Mouse (Mus musculus): ENCODE data around the gene Fkbp3. TPM values are rescaled to one million over a fixed set of nuclear protein-coding genes. Genes with fewer than 3 reads are reported as not detected.
A peak's percentile ranks its signal among the peaks of the same experiment; 100 is the strongest.
"Not testable (repeated sequence)": the region's sequence is repeated elsewhere in the genome, so short reads cannot be mapped to it uniquely, and the experiment has no call there.

Fkbp3 gene
- 100 to 1,000 TPM; 204 to 219 TPM for total RNA-seq (2021)
- long read RNA-seq, experiment 1, transcript Fkbp3-201 (7 exons, 1,022 nt) = major isoform, 345 of 358 reads
- long read RNA-seq, experiment 1, partial matches to known transcripts = 4 of 358 reads
- long read RNA-seq, experiment 1, other reads (novel, unspliced or antisense) = 7 of 358 reads
- long read RNA-seq, experiment 2, transcript Fkbp3-201 (7 exons, 1,022 nt) = major isoform, 264 of 271 reads
- long read RNA-seq, experiment 2, partial matches to known transcripts = 1 of 271 reads
- long read RNA-seq, experiment 2, other reads (novel, unspliced or antisense) = 6 of 271 reads

GRCm38 (mm10) chr12:65073611-65074178 lies at the start of gene Fkbp3:
Gene Fkbp3 (minus strand): TSS chr12:65074007.
- DNase-seq = peak; percentile 99
- intact Hi-C loops (cut with DNase I) = loop anchor here (5.0 kb wide), 2 partner anchors 36 to 106 kb away; partner anchors contain the start of genes Klhl28, Prpf39 and Togaram1

GRCm38 (mm10) chr12:65119451-65119850 lies 45.6 kb upstream of the Fkbp3 start:
- no peak for DNase-seq
- intact Hi-C loops (cut with DNase I) = no loop called here

- no peak for DNase-seq
Observed at GRCm38 (mm10) chr12:65118968-65119367, 45.2 kb upstream of the Fkbp3 start.

GRCm38 (mm10) chr12:65114978-65115377 lies 41.2 kb upstream of the Fkbp3 start:
- DNase-seq; intact Hi-C loops (cut with DNase I): not testable (repeated sequence)

More at GRCm38 (mm10) chr12:65118968-65119367, 45.2 kb upstream of the Fkbp3 start:
- intact Hi-C loops (cut with DNase I) = no loop called here

- DNase-seq = no peak
- intact Hi-C loops (cut with DNase I) = no loop called here
Observed at GRCm38 (mm10) chr12:65113925-65114324, 40.1 kb upstream of the Fkbp3 start.

GRCm38 (mm10) chr12:65112811-65113210 lies 39.0 kb upstream of the Fkbp3 start:
- intact Hi-C loops (cut with DNase I) = no loop called here
- no peak for DNase-seq

- no peak for DNase-seq
- intact Hi-C loops (cut with DNase I) = no loop called here
Observed at GRCm38 (mm10) chr12:65111503-65111902, 37.7 kb upstream of the Fkbp3 start.

GRCm38 (mm10) chr12:65108746-65109145 lies 34.9 kb upstream of the Fkbp3 start:
- intact Hi-C loops (cut with DNase I) = no loop called here
- DNase-seq = no peak

GRCm38 (mm10) chr12:65076906-65077305 lies 3.1 kb upstream of the Fkbp3 start:
- DNase-seq = no peak
- intact Hi-C loops (cut with DNase I) = loop anchor here (5.0 kb wide), 1 partner anchor 95 kb away; the partner anchor contains the start of gene Mis18bp1

GRCm38 (mm10) chr12:65075733-65076310 lies 2.0 kb upstream of the Fkbp3 start:
- intact Hi-C loops (cut with DNase I) = loop anchor here (5.0 kb wide), 1 partner anchor 96 kb away; the partner anchor contains the start of gene Mis18bp1
- DNase-seq = no peak

- DNase-seq = peak; percentile 90 to 91
- intact Hi-C loops (cut with DNase I) = loop anchor here (5.0 kb wide), 1 partner anchor 97 kb away; the partner anchor contains the start of gene Mis18bp1
Observed at GRCm38 (mm10) chr12:65075085-65075732, 1.4 kb upstream of the Fkbp3 start, which contains the start of gene Fancm. Gene Fancm (plus strand): TSS chr12:65075603.

- intact Hi-C loops (cut with DNase I) = loop anchor here (5.0 kb wide), 3 partner anchors 37 to 107 kb away; partner anchors contain the start of genes Klhl28, Mis18bp1, Prpf39 and Togaram1
- no peak for DNase-seq
Observed at GRCm38 (mm10) chr12:65074651-65075050, 844 bp upstream of the Fkbp3 start.

GRCm38 (mm10) chr12:65072911-65073610 lies 746 bp downstream of the Fkbp3 start:
- no peak for DNase-seq
- intact Hi-C loops (cut with DNase I) = loop anchor here (5.0 kb wide), 2 partner anchors 36 to 106 kb away; partner anchors contain the start of genes Klhl28, Prpf39 and Togaram1

- DNase-seq = no peak
- intact Hi-C loops (cut with DNase I) = no loop called here
Observed at GRCm38 (mm10) chr12:65068409-65068808, 5.4 kb downstream of the Fkbp3 start.

- no peak for DNase-seq
- intact Hi-C loops (cut with DNase I) = no loop called here
Observed at GRCm38 (mm10) chr12:65066234-65066633, 7.6 kb downstream of the Fkbp3 start.

- intact Hi-C loops (cut with DNase I) = loop anchor here (2.0 kb wide), 1 partner anchor 14 kb away; no protein-coding TSS in a partner anchor
- no peak for DNase-seq
Observed at GRCm38 (mm10) chr12:65065241-65065640, 8.6 kb downstream of the Fkbp3 start.

- intact Hi-C loops (cut with DNase I) = no loop called here
- DNase-seq = no peak
Observed at GRCm38 (mm10) chr12:65061082-65061481, 12.7 kb downstream of the Fkbp3 start.

- intact Hi-C loops (cut with DNase I) = loop anchor here (10.0 kb wide), 1 partner anchor 73 kb away; no protein-coding TSS in a partner anchor
- no peak for DNase-seq
Observed at GRCm38 (mm10) chr12:65058203-65058602, 15.6 kb downstream of the Fkbp3 start.

- intact Hi-C loops (cut with DNase I) = loop anchor here (10.0 kb wide), 1 partner anchor 126 kb away; the partner anchor contains the start of gene Mis18bp1
- DNase-seq = no peak
Observed at GRCm38 (mm10) chr12:65048799-65049198, 25.0 kb downstream of the Fkbp3 start.

GRCm38 (mm10) chr12:65037546-65037937 lies 36.3 kb downstream of the Fkbp3 start:
- intact Hi-C loops (cut with DNase I) = loop anchor here (5.0 kb wide), 2 partner anchors 35 to 70 kb away; partner anchors contain the start of genes Fkbp3, Klhl28 and Togaram1
- no peak for DNase-seq
